ENCODE assay signal across 15 mouse cellular contexts in the genomic region with DNA sequence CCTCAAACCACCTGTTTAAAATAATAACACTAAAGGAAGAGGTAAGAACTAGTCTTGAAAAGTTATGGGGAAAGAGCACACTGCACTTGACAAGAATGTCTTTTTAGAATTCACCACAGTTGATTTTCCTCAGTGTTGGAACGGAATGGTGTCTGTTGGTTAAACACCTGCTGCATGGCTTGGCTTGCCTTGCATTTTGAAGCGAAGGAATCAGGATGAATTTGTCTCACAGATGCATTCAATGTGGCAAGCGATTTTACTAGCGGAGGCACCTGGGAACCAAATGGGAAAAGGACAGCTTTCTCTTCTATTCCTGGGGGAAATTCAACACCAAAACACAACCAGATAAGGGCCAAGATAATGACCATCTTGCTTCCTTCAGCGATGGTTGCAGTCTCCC. TPM values are rescaled to one million over a fixed set of nuclear protein-coding genes. Genes with fewer than 3 reads are reported as not detected.
DNase-seq lines count a peak whose midpoint lies in the region; ATAC-seq and TF ChIP-seq lines count a peak whose summit lies in the region.
"Had no signal": no experiment of that assay in that cellular context is flagged by ENCODE, and none has a peak within 500 bp of the region (broad histone marks: within the 10 kb centered on the region; RNA-seq: fewer than 3 reads in every experiment).

No protein-coding gene starts in this region.

- H3K9me3 ChIP-seq in hindbrain, embryonic 10.5 days: no peaks in the 10 kb centered on the region
- H3K9me3 ChIP-seq in hindbrain, embryonic 12.5 days (replicated peaks): no peaks in the 10 kb centered on the region
- H3K9me3 ChIP-seq in midbrain, embryonic 10.5 days (replicated peaks): no peaks in the 10 kb centered on the region
- no peaks in the 10 kb centered on the region for H3K9me3 ChIP-seq in midbrain, embryonic 15.5 days
- H3K9me3 ChIP-seq: embryonic facial prominence, embryonic 12.5 days; midbrain, embryonic 12.5 days had no signal

- intact Hi-C loops in gastrocnemius, adult 2 months (cut with DNase I): no loop called here

- H3K27me3 ChIP-seq in hindbrain, embryonic 10.5 days (ENCODE audit: insufficient read depth, poor library complexity, severe bottlenecking): no peaks in the 10 kb centered on the region
- H3K27me3 ChIP-seq in hindbrain, embryonic 12.5 days: no peaks in the 10 kb centered on the region
- no peaks in the 10 kb centered on the region for H3K27me3 ChIP-seq in midbrain, embryonic 10.5 days (ENCODE audit: low read depth, poor library complexity, severe bottlenecking)
- H3K27me3 ChIP-seq in midbrain, embryonic 15.5 days (replicated peaks): no peaks in the 10 kb centered on the region
- H3K27me3 ChIP-seq: embryonic facial prominence, embryonic 12.5 days; midbrain, embryonic 12.5 days had no signal

- no peak overlapping the region for H3K4me2 ChIP-seq in hindbrain, embryonic 12.5 days (replicated peaks)
- H3K4me2 ChIP-seq in midbrain, embryonic 15.5 days: no peak overlapping the region
- H3K4me2 ChIP-seq: embryonic facial prominence, embryonic 12.5 days; midbrain, embryonic 12.5 days had no signal

- DNase-seq in cerebellum, adult 18-20 months: peak; percentile 8 to 14
- DNase-seq in cerebellum, adult 8-10 months: no peak
- DNase-seq in hindbrain, embryonic 10.5 days (ENCODE audit: low spot score): no peak
- DNase-seq in midbrain, embryonic 10.5 days (ENCODE audit: low spot score): no peak
- DNase-seq in embryo, embryonic 10.5 days (ENCODE audit: low spot score): no peak
- DNase-seq in gastrocnemius, adult 2 months: no peak
- DNase-seq: gastrocnemius, postnatal 25 days; right cerebral cortex, postnatal 4 days; thymus, postnatal 25 days had no signal

- no peaks in the 10 kb centered on the region for H3K36me3 ChIP-seq in hindbrain, embryonic 10.5 days
- H3K36me3 ChIP-seq in hindbrain, embryonic 12.5 days: no peaks in the 10 kb centered on the region
- no peaks in the 10 kb centered on the region for H3K36me3 ChIP-seq in midbrain, embryonic 10.5 days
- no peaks in the 10 kb centered on the region for H3K36me3 ChIP-seq in midbrain, embryonic 15.5 days (replicated peaks)
- H3K36me3 ChIP-seq: embryonic facial prominence, embryonic 12.5 days; midbrain, embryonic 12.5 days had no signal

- no peak overlapping the region for H3K9ac ChIP-seq in hindbrain, embryonic 12.5 days
- no peak overlapping the region for H3K9ac ChIP-seq in midbrain, embryonic 15.5 days
- H3K9ac ChIP-seq: embryonic facial prominence, embryonic 12.5 days; midbrain, embryonic 12.5 days had no signal

- peaks cover 24% of the 10 kb centered on the region for H3K4me1 ChIP-seq in hindbrain, embryonic 10.5 days (replicated peaks)
- peaks cover 9% of the 10 kb centered on the region for H3K4me1 ChIP-seq in hindbrain, embryonic 12.5 days
- peaks cover 20% of the 10 kb centered on the region for H3K4me1 ChIP-seq in midbrain, embryonic 10.5 days
- H3K4me1 ChIP-seq in midbrain, embryonic 15.5 days: no peaks in the 10 kb centered on the region

- peak overlapping the region; percentile 53; the same call in 1 of the 2 replicates for H3K27ac ChIP-seq in hindbrain, embryonic 10.5 days
- H3K27ac ChIP-seq in hindbrain, embryonic 12.5 days: no peak overlapping the region
- 0 out of 2 replicates have a peak overlapping the region, but pooled peaks have one; percentile 7 for H3K27ac ChIP-seq in midbrain, embryonic 10.5 days (replicated peaks)
- no peak overlapping the region for H3K27ac ChIP-seq in midbrain, embryonic 15.5 days
- no peak overlapping the region for H3K27ac ChIP-seq in gastrocnemius, adult 2 months
- H3K27ac ChIP-seq: embryonic facial prominence, embryonic 12.5 days; kidney, postnatal 0 days; macrophage; midbrain, embryonic 12.5 days had no signal

- 67% methylated on average over 5 of the region's 5 CpGs for WGBS in hindbrain, embryonic 10.5 days
- WGBS in hindbrain, embryonic 12.5 days: 70% methylated on average over 5 of the region's 5 CpGs
- 74% methylated on average over 5 of the region's 5 CpGs for WGBS in midbrain, embryonic 10.5 days
- 72% methylated on average over 5 of the region's 5 CpGs for WGBS in midbrain, embryonic 15.5 days

- TF ChIP-seq CTCF in gastrocnemius, adult 2 months (IDR thresholded peaks at IDR 0.05): no peak

- H3K4me3 ChIP-seq in hindbrain, embryonic 10.5 days: no peak overlapping the region
- no peak overlapping the region for H3K4me3 ChIP-seq in hindbrain, embryonic 12.5 days
- no peak overlapping the region for H3K4me3 ChIP-seq in midbrain, embryonic 10.5 days
- H3K4me3 ChIP-seq in midbrain, embryonic 15.5 days: no peak overlapping the region
- H3K4me3 ChIP-seq in gastrocnemius, adult 2 months: no peak overlapping the region
- H3K4me3 ChIP-seq: embryonic facial prominence, embryonic 12.5 days; midbrain, embryonic 12.5 days had no signal

- ATAC-seq in hindbrain, embryonic 12.5 days (ENCODE audit: low FRiP score): no peak
- ATAC-seq in midbrain, embryonic 15.5 days (replicated peaks): no peak

RNA-seq across cellular contexts. Expression of a gene that starts 52.9 kb away (rescaled TPM):
- polyA plus RNA-seq in hindbrain, embryonic 10.5 days (2016; fragmentation: Nextera tagmentation; extraction: Ambion mirVana): 19.7 and 26.5 TPM in 2 replicates
- polyA plus RNA-seq in hindbrain, embryonic 12.5 days (2016; fragmentation: Nextera tagmentation; extraction: Ambion mirVana): 33.3 and 34.4 TPM in 2 replicates
- polyA plus RNA-seq in midbrain, embryonic 10.5 days (2016; fragmentation: Nextera tagmentation; extraction: Ambion mirVana): 20.7 and 22.4 TPM in 2 replicates
- 16.1 and 16.2 TPM in 2 replicates for polyA plus RNA-seq in midbrain, embryonic 15.5 days (2015; fragmentation: Nextera tagmentation; extraction: Ambion mirVana)
- total RNA-seq in gastrocnemius, adult 2 months (2021): 10 to 100 TPM; 53.6 to 66.5 TPM

Comparison
In these comparisons a context has a peak if more than half of its experiments do, and no peak if none do; other contexts are left out.
1. DNase-seq: peak in cerebellum, adult 18-20 months (2 of 2); none in cerebellum, adult 8-10 months (single experiment), hindbrain, embryonic 10.5 days (single experiment), midbrain, embryonic 10.5 days (single experiment), embryo, embryonic 10.5 days (single experiment) and gastrocnemius, adult 2 months (single experiment).
2. H3K27ac ChIP-seq: peak in hindbrain, embryonic 10.5 days (single experiment) and midbrain, embryonic 10.5 days (single experiment); none in hindbrain, embryonic 12.5 days (single experiment), midbrain, embryonic 15.5 days (single experiment) and gastrocnemius, adult 2 months (single experiment).